Mouse (Mus musculus): ENCODE results near the gene Arsa. TPM values are rescaled to one million over a fixed set of nuclear protein-coding genes. Genes with fewer than 3 reads are reported as not detected.

Gene Arsa
- polyA plus RNA-seq, 1 experiment: not detected

GRCm38 (mm10) chr15:89498049-89498960 is 21.1 kb upstream of the Arsa start:
- Histone ChIP-seq H3K4me3 (ENCODE audit: insufficient read depth, low read depth, low read length) (peak overlapping the region; percentile 92), H3K27ac (ENCODE audit: insufficient read depth, low read depth, low read length) (0 out of 2 replicates have a peak overlapping the region, but pooled peaks have one; percentile 55), H3K4me1 (ENCODE audit: control insufficient read depth, insufficient read depth, low read length) (peaks cover 37% of the 10 kb centered on the region)
- WGBS: 8% methylated on average over 41 of the region's 41 CpGs
- TF ChIP-seq CTCF (IDR thresholded peaks at IDR 0.05; ENCODE audit: insufficient read depth, low read depth, low read length) (no peak), POLR2A (IDR thresholded peaks at IDR 0.05; ENCODE audit: insufficient read depth, low read depth, low read length) (no peak)

- Histone ChIP-seq H3K4me3 (ENCODE audit: insufficient read depth, low read depth, low read length) (peak overlapping the region; percentile 92; the same call in 1 of the 2 replicates), H3K4me1 (ENCODE audit: control insufficient read depth, insufficient read depth, low read length) (peaks cover 37% of the 10 kb centered on the region), H3K27ac (ENCODE audit: insufficient read depth, low read depth, low read length) (no peak overlapping the region)
- TF ChIP-seq POLR2A (IDR thresholded peaks at IDR 0.05; ENCODE audit: insufficient read depth, low read depth, low read length) (no peak), CTCF (IDR thresholded peaks at IDR 0.05; ENCODE audit: insufficient read depth, low read depth, low read length) (no peak)
- 54% methylated on average over 4 of the region's 4 CpGs for WGBS
Observed at GRCm38 (mm10) chr15:89497391-89498048, 20.3 kb upstream of the Arsa start.

GRCm38 (mm10) chr15:89496841-89497240 is 19.6 kb upstream of the Arsa start:
- H3K4me3 ChIP-seq (ENCODE audit: insufficient read depth, low read depth, low read length): no peak overlapping the region
- no peak overlapping the region for H3K27ac ChIP-seq (ENCODE audit: insufficient read depth, low read depth, low read length)
- 23% methylated on average over 2 of the region's 2 CpGs for WGBS
- H3K4me1 ChIP-seq (ENCODE audit: control insufficient read depth, insufficient read depth, low read length): peaks cover 37% of the 10 kb centered on the region
- TF ChIP-seq POLR2A (IDR thresholded peaks at IDR 0.05; ENCODE audit: insufficient read depth, low read depth, low read length): no peak

- WGBS: 25% methylated on average over 4 of the region's 4 CpGs
- H3K4me1 ChIP-seq (ENCODE audit: control insufficient read depth, insufficient read depth, low read length): peaks cover 33% of the 10 kb centered on the region
- H3K27ac ChIP-seq (ENCODE audit: insufficient read depth, low read depth, low read length): no peak overlapping the region
Observed at GRCm38 (mm10) chr15:89496131-89496530, 18.9 kb upstream of the Arsa start.

GRCm38 (mm10) chr15:89494970-89495369 is 17.7 kb upstream of the Arsa start:
- Histone ChIP-seq H3K4me1 (ENCODE audit: control insufficient read depth, insufficient read depth, low read length) (peaks cover 26% of the 10 kb centered on the region), H3K27ac (ENCODE audit: insufficient read depth, low read depth, low read length) (no peak overlapping the region), H3K4me3 (ENCODE audit: insufficient read depth, low read depth, low read length) (no peak overlapping the region)
- WGBS: 88% methylated on average over 4 of the region's 4 CpGs
- TF ChIP-seq CTCF (IDR thresholded peaks at IDR 0.05; ENCODE audit: insufficient read depth, low read depth, low read length): no peak
- TF ChIP-seq POLR2A (IDR thresholded peaks at IDR 0.05; ENCODE audit: insufficient read depth, low read depth, low read length): no peak

More at GRCm38 (mm10) chr15:89496131-89496530, 18.9 kb upstream of the Arsa start:
- no peak for TF ChIP-seq CTCF (IDR thresholded peaks at IDR 0.05; ENCODE audit: insufficient read depth, low read depth, low read length)
- no peak for TF ChIP-seq POLR2A (IDR thresholded peaks at IDR 0.05; ENCODE audit: insufficient read depth, low read depth, low read length)
- H3K4me3 ChIP-seq (ENCODE audit: insufficient read depth, low read depth, low read length): no peak overlapping the region

- no peak overlapping the region for H3K27ac ChIP-seq (ENCODE audit: insufficient read depth, low read depth, low read length)
- TF ChIP-seq POLR2A (IDR thresholded peaks at IDR 0.05; ENCODE audit: insufficient read depth, low read depth, low read length) (no peak), CTCF (IDR thresholded peaks at IDR 0.05; ENCODE audit: insufficient read depth, low read depth, low read length) (no peak)
- no peak overlapping the region for H3K4me3 ChIP-seq (ENCODE audit: insufficient read depth, low read depth, low read length)
- H3K4me1 ChIP-seq (ENCODE audit: control insufficient read depth, insufficient read depth, low read length): no peaks in the 10 kb centered on the region
- 40% methylated on average over 14 of the region's 14 CpGs for WGBS
Observed at GRCm38 (mm10) chr15:89488611-89489117, 11.4 kb upstream of the Arsa start.

- 89% methylated on average over 12 of the region's 12 CpGs for WGBS
- H3K4me1 ChIP-seq (ENCODE audit: control insufficient read depth, insufficient read depth, low read length): no peaks in the 10 kb centered on the region
- TF ChIP-seq POLR2A (IDR thresholded peaks at IDR 0.05; ENCODE audit: insufficient read depth, low read depth, low read length) (no peak), CTCF (IDR thresholded peaks at IDR 0.05; ENCODE audit: insufficient read depth, low read depth, low read length) (no peak)
Observed at GRCm38 (mm10) chr15:89488182-89488581, 11.0 kb upstream of the Arsa start.

GRCm38 (mm10) chr15:89480584-89480983 is 3.4 kb upstream of the Arsa start:
- WGBS: 51% methylated on average over 8 of the region's 8 CpGs
- no peak overlapping the region for H3K4me3 ChIP-seq (ENCODE audit: insufficient read depth, low read depth, low read length)
- TF ChIP-seq CTCF (IDR thresholded peaks at IDR 0.05; ENCODE audit: insufficient read depth, low read depth, low read length) (no peak), POLR2A (IDR thresholded peaks at IDR 0.05; ENCODE audit: insufficient read depth, low read depth, low read length) (no peak)
- peaks cover 13% of the 10 kb centered on the region for H3K4me1 ChIP-seq (ENCODE audit: control insufficient read depth, insufficient read depth, low read length)
- no peak overlapping the region for H3K27ac ChIP-seq (ENCODE audit: insufficient read depth, low read depth, low read length)

More at GRCm38 (mm10) chr15:89488182-89488581, 11.0 kb upstream of the Arsa start:
- no peak overlapping the region for H3K4me3 ChIP-seq (ENCODE audit: insufficient read depth, low read depth, low read length)
- no peak overlapping the region for H3K27ac ChIP-seq (ENCODE audit: insufficient read depth, low read depth, low read length)

- WGBS: 90% methylated on average over 3 of the region's 3 CpGs
- TF ChIP-seq CTCF (IDR thresholded peaks at IDR 0.05; ENCODE audit: insufficient read depth, low read depth, low read length): no peak
- no peak for TF ChIP-seq POLR2A (IDR thresholded peaks at IDR 0.05; ENCODE audit: insufficient read depth, low read depth, low read length)
Observed at GRCm38 (mm10) chr15:89478622-89479021, 1.4 kb upstream of the Arsa start.

More at GRCm38 (mm10) chr15:89478622-89479021, 1.4 kb upstream of the Arsa start:
- Histone ChIP-seq H3K4me3 (ENCODE audit: insufficient read depth, low read depth, low read length) (no peak overlapping the region), H3K27ac (ENCODE audit: insufficient read depth, low read depth, low read length) (no peak overlapping the region), H3K4me1 (ENCODE audit: control insufficient read depth, insufficient read depth, low read length) (peaks cover 29% of the 10 kb centered on the region)

All from olfactory bulb, adult 2 months (tissue).